In genomic region chr1:168064065-168064664, GRCm38 (mm10) we compare ENCODE assay signal across 11 mouse cellular contexts.
"Had no signal": no experiment of that assay in that cellular context is flagged by ENCODE, and none has a peak within 500 bp of the region (broad histone marks: within the 10 kb centered on the region; RNA-seq: fewer than 3 reads in every experiment).

No protein-coding gene starts in this region.

- DNase-seq: kidney, adult 9 months; kidney, postnatal 36 days; layer of hippocampus, adult 9-11 months; layer of hippocampus, postnatal 36 days; lung, adult 18-20 months; thymus, postnatal 4 days had no signal

- H3K4me2 ChIP-seq: limb, embryonic 13.5 days; midbrain, embryonic 15.5 days had no signal

- H3K27ac ChIP-seq: kidney, postnatal 0 days; limb, embryonic 13.5 days; liver, embryonic 14.5 days; midbrain, embryonic 15.5 days; stomach, postnatal 0 days had no signal

- H3K4me1 ChIP-seq: limb, embryonic 13.5 days had no signal

- H3K9me3 ChIP-seq: limb, embryonic 13.5 days; midbrain, embryonic 15.5 days had no signal

- H3K36me3 ChIP-seq: limb, embryonic 13.5 days; midbrain, embryonic 15.5 days had no signal

- H3K27me3 ChIP-seq: limb, embryonic 13.5 days; midbrain, embryonic 15.5 days had no signal

- H3K9ac ChIP-seq: limb, embryonic 13.5 days; liver, embryonic 14.5 days; midbrain, embryonic 15.5 days had no signal

- ATAC-seq: midbrain, embryonic 15.5 days had no signal

- H3K4me3 ChIP-seq: limb, embryonic 13.5 days; midbrain, embryonic 15.5 days had no signal
